Mouse (Mus musculus) frontal cortex, postnatal 14 days (tissue): ENCODE data around the gene Gm7298.
"Not testable (repeated sequence)": the region's sequence is repeated elsewhere in the genome, so short reads cannot be mapped to it uniquely, and the experiment has no call there.

Experiments
- DNase-seq, 2 experiments: peaks; one replicate each; pipeline ENCODE4 v3.0.0; 2022; ENCODE audit warnings: low spot score in 2 of 2

The Gm7298 gene

GRCm38 (mm10) chr6:121732632-121733031 lies at the start of gene Gm7298:
Gene Gm7298 (plus strand): TSS chr6:121732932.
- DNase-seq: no peak

- DNase-seq: no peak
Observed at GRCm38 (mm10) chr6:121828034-121828433, 95.3 kb downstream of the Gm7298 start.

- no peak for DNase-seq
Observed at GRCm38 (mm10) chr6:121836361-121836760, 103.6 kb downstream of the Gm7298 start.

- DNase-seq: not testable (repeated sequence)
Observed at GRCm38 (mm10) chr6:121838271-121838670, 105.5 kb downstream of the Gm7298 start, which contains the start of gene Mug1. Gene Mug1 (plus strand): TSS chr6:121838541.
